Mouse (Mus musculus): ENCODE data around the gene Poldip3. TPM values are rescaled to one million over a fixed set of nuclear protein-coding genes. Genes with fewer than 3 reads are reported as not detected.

Gene Poldip3
- polyA plus RNA-seq, 1 experiment from 2014 or later, result 163 TPM

DNA sequence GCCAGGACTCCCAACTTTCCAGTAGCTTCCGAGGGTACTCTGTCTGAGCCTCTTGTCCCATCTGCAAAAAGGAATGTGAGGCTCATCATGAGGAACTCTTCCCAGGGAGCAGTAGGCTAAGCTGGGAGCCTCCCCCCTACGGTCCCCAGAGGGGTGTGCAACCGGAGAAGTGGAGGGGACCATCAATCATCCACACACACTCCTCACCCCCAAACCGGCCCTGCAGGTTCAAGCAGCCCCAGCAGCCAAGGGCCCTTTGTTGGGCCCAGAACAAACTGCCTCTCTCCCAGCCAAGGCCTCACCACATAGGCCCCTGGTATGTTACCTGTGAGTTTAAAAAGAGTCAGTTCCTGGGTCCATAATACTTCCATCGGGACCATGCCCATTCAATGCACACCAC lies 17.9 kb upstream of the Poldip3 start:
- no peaks in the 10 kb centered on the region for H3K9me3 ChIP-seq (ENCODE audit: control insufficient read depth, low read length)
- H3K4me1 ChIP-seq (replicated peaks; ENCODE audit: control insufficient read depth, insufficient read depth, low read length), result 0 out of 2 replicates have a peak, but pooled peaks cover 4% of the 10 kb centered on the region
- no peaks in the 10 kb centered on the region for H3K27me3 ChIP-seq (ENCODE audit: control insufficient read depth, insufficient read depth, low read length)
- H3K4me3 ChIP-seq (ENCODE audit: low read depth, low read length), result no peak overlapping the region
- H3K36me3 ChIP-seq (ENCODE audit: control insufficient read depth, insufficient read depth, low read length), result no peaks in the 10 kb centered on the region
- no peak overlapping the region for H3K27ac ChIP-seq (ENCODE audit: low read depth, low read length)
- no peak overlapping the region for H3K4me2 ChIP-seq (replicated peaks; ENCODE audit: low read depth, low read length)
- ATAC-seq (ENCODE audit: low FRiP score), result no peak
- 71% methylated on average over 5 of the region's 5 CpGs for WGBS
- DNase-seq (ENCODE audit: low spot score), result no peak
- H3K9ac ChIP-seq (ENCODE audit: low read depth, low read length), result no peak overlapping the region

DNA sequence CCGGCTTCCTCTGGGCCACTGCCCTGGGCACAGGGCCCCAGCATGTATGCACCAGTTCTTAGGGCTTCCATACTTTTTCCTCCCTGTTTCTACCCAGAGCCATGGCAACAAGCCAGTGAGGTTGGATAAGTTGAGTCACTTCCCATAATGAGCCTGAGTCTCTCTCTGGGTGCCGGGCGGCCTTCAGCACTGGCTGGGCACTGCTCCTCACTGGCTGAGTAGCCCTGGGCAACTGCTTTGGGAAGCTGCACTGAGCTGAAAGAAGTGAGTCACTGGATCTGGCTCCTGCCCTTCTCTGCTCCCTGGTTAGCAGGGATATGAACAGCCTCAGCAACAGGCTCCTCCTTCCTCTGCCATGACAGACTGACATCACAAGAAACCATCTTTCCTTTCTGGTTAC lies 17.5 kb upstream of the Poldip3 start:
- Histone ChIP-seq H3K27me3 (ENCODE audit: control insufficient read depth, insufficient read depth, low read length) (no peaks in the 10 kb centered on the region), H3K4me3 (ENCODE audit: low read depth, low read length) (no peak overlapping the region), H3K4me2 (replicated peaks; ENCODE audit: low read depth, low read length) (no peak overlapping the region), H3K27ac (ENCODE audit: low read depth, low read length) (no peak overlapping the region), H3K36me3 (ENCODE audit: control insufficient read depth, insufficient read depth, low read length) (no peaks in the 10 kb centered on the region), H3K4me1 (replicated peaks; ENCODE audit: control insufficient read depth, insufficient read depth, low read length) (0 out of 2 replicates have a peak, but pooled peaks cover 4% of the 10 kb centered on the region), H3K9ac (ENCODE audit: low read depth, low read length) (no peak overlapping the region), H3K9me3 (ENCODE audit: control insufficient read depth, low read length) (no peaks in the 10 kb centered on the region)
- ATAC-seq (ENCODE audit: low FRiP score) (no peak), DNase-seq (ENCODE audit: low spot score) (no peak)
- WGBS, result 81% methylated on average over 3 of the region's 3 CpGs

DNA sequence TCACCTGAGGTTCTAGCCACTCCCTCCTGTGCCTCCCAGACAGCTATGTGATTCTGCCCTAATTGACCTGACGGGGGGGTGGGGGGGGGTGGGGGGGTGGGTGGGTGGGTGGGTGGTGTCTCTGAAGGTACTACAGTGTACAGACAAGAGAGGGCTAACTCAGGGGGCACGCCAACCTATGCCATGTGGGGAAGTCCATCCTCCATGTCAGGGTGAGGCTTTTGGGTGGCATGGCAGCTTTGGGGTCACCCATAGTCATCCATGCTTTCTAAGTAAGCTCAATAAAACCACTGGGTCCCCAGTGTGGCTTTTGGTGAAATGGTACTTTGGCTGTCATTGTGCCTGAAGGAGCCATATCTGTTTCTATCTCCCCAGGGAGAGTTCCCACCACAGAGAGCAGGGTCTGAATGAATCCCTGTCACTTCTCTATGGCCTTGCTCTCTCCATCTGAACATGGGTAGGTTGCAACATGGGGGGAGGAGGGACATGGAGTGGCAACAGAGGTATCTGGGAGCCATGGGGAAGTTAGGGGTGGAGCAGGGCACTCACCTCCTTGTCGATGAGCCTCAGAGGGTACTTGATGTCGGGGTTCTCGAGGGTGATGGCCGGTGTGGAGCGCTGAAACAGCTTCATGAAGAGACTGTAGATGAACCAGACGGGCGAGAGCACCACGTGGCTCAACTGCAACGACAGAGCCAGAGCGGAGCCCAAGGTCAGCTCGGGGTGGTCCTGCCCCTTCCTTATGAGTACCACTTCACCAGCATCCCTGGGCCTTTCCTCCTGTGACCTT lies 16.5 kb upstream of the Poldip3 start:
- H3K27ac ChIP-seq (ENCODE audit: low read depth, low read length), result no peak overlapping the region
- no peak overlapping the region for H3K9ac ChIP-seq (ENCODE audit: low read depth, low read length)
- no peaks in the 10 kb centered on the region for H3K9me3 ChIP-seq (ENCODE audit: control insufficient read depth, low read length)
- no peak overlapping the region for H3K4me3 ChIP-seq (ENCODE audit: low read depth, low read length)
- no peak for ATAC-seq (ENCODE audit: low FRiP score)
- DNase-seq (ENCODE audit: low spot score), result no peak
- H3K4me2 ChIP-seq (replicated peaks; ENCODE audit: low read depth, low read length), result no peak overlapping the region
- 95% methylated on average over 12 of the region's 13 CpGs for WGBS
- no peaks in the 10 kb centered on the region for H3K36me3 ChIP-seq (ENCODE audit: control insufficient read depth, insufficient read depth, low read length)
- H3K4me1 ChIP-seq (replicated peaks; ENCODE audit: control insufficient read depth, insufficient read depth, low read length), result 0 out of 2 replicates have a peak, but pooled peaks cover 2% of the 10 kb centered on the region
- no peaks in the 10 kb centered on the region for H3K27me3 ChIP-seq (ENCODE audit: control insufficient read depth, insufficient read depth, low read length)

DNA sequence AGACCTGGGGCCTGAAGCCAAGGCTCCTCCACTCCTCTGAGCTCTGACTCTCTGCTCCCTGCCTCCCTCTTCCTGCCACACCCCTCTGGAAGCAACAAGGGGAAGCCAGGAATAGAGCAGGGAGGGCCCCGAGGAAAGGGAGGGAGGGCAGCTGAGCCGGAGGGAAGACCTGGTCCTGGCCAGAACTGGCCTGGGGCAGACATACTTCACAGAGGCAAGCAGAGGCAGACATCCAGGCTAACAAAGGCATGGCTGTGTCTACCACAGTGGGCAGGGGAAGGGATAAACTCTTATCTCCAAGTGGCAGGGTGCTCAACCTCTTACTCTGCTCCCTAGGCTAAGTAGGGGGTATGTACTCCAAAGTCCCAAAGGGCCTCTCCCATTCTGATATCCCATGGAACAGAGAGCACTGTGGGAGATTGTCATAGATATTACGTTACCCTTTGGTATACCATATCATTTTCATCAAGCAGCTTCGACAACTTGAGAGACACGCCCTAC lies 15.8 kb upstream of the Poldip3 start:
- no peaks in the 10 kb centered on the region for H3K9me3 ChIP-seq (ENCODE audit: control insufficient read depth, low read length)
- no peak overlapping the region for H3K4me3 ChIP-seq (ENCODE audit: low read depth, low read length)
- H3K4me1 ChIP-seq (replicated peaks; ENCODE audit: control insufficient read depth, insufficient read depth, low read length), result 0 out of 2 replicates have a peak, but pooled peaks cover 2% of the 10 kb centered on the region
- DNase-seq (ENCODE audit: low spot score) (no peak), ATAC-seq (ENCODE audit: low FRiP score) (no peak)
- no peak overlapping the region for H3K4me2 ChIP-seq (replicated peaks; ENCODE audit: low read depth, low read length)
- no peak overlapping the region for H3K27ac ChIP-seq (ENCODE audit: low read depth, low read length)
- H3K36me3 ChIP-seq (ENCODE audit: control insufficient read depth, insufficient read depth, low read length), result no peaks in the 10 kb centered on the region
- 77% methylated on average over 5 of the region's 5 CpGs for WGBS
- no peak overlapping the region for H3K9ac ChIP-seq (ENCODE audit: low read depth, low read length)
- H3K27me3 ChIP-seq (ENCODE audit: control insufficient read depth, insufficient read depth, low read length), result no peaks in the 10 kb centered on the region

DNA sequence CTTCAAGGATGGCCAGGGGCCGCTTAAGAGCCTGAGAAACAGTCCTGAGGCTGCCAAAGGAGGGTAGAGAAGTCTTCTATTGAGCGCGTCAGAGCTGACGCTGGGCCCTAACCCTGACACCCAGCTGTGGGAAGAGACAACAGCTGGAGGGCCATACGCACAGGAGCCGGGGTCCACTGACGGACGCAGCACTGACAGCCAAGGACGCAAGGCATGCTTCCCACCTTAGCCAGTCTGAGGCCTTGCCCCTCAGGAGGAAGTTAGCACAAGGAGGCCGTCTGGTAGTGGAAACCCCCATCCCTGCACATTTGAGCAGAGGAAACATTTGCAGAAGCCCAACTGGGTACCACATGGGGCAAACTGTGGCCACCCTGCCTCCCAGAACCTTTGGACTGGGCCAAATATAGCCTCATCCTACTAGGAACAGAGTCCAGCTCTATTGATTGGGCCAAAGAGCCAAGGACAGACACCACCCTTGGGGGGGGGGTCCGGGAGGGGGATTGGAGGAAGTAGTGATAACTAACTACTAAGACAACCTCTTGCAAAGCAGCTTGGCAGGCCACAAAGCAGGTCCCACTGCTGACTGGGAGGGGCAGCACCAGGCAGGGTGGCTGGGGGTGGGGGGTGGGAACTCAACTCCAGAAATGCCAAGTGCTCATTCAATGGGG lies 13.8 kb upstream of the Poldip3 start:
- Histone ChIP-seq H3K9ac (ENCODE audit: low read depth, low read length) (no peak overlapping the region), H3K4me2 (replicated peaks; ENCODE audit: low read depth, low read length) (no peak overlapping the region), H3K4me1 (replicated peaks; ENCODE audit: control insufficient read depth, insufficient read depth, low read length) (0 out of 2 replicates have a peak, but pooled peaks cover 2% of the 10 kb centered on the region), H3K4me3 (ENCODE audit: low read depth, low read length) (no peak overlapping the region), H3K27me3 (ENCODE audit: control insufficient read depth, insufficient read depth, low read length) (no peaks in the 10 kb centered on the region), H3K36me3 (ENCODE audit: control insufficient read depth, insufficient read depth, low read length) (0 out of 2 replicates have a peak, but pooled peaks cover 6% of the 10 kb centered on the region), H3K9me3 (ENCODE audit: control insufficient read depth, low read length) (no peaks in the 10 kb centered on the region), H3K27ac (ENCODE audit: low read depth, low read length) (no peak overlapping the region)
- WGBS, result 89% methylated on average over 11 of the region's 11 CpGs
- DNase-seq (ENCODE audit: low spot score) (no peak), ATAC-seq (ENCODE audit: low FRiP score) (no peak)

DNA sequence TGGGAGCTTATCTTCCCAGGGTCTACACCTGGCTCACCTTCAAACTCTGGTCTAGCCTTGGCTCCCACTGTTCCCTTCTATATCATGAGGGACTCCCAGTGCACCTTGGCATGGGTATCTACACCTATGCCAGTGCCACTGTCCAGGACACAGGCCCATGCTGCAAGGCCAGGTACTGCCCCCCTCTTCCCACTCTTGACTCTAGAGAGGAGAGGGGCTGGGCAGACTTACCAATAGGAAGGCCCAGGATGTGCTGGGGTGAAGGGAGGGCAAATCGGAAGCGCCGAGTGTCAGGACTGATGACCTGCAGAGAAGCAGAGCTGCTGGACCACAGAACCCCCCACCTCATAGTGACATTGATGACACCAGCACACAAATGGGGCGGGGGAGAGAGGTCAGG lies 12.8 kb upstream of the Poldip3 start:
- no peak overlapping the region for H3K27ac ChIP-seq (ENCODE audit: low read depth, low read length)
- 0 out of 2 replicates have a peak, but pooled peaks cover 2% of the 10 kb centered on the region for H3K4me1 ChIP-seq (replicated peaks; ENCODE audit: control insufficient read depth, insufficient read depth, low read length)
- ATAC-seq (ENCODE audit: low FRiP score), result no peak
- no peaks in the 10 kb centered on the region for H3K27me3 ChIP-seq (ENCODE audit: control insufficient read depth, insufficient read depth, low read length)
- no peaks in the 10 kb centered on the region for H3K9me3 ChIP-seq (ENCODE audit: control insufficient read depth, low read length)
- WGBS, result 89% methylated on average over 4 of the region's 4 CpGs
- DNase-seq (ENCODE audit: low spot score), result no peak
- H3K4me2 ChIP-seq (replicated peaks; ENCODE audit: low read depth, low read length), result no peak overlapping the region
- 0 out of 2 replicates have a peak, but pooled peaks cover 9% of the 10 kb centered on the region for H3K36me3 ChIP-seq (ENCODE audit: control insufficient read depth, insufficient read depth, low read length)
- no peak overlapping the region for H3K4me3 ChIP-seq (ENCODE audit: low read depth, low read length)
- no peak overlapping the region for H3K9ac ChIP-seq (ENCODE audit: low read depth, low read length)

DNA sequence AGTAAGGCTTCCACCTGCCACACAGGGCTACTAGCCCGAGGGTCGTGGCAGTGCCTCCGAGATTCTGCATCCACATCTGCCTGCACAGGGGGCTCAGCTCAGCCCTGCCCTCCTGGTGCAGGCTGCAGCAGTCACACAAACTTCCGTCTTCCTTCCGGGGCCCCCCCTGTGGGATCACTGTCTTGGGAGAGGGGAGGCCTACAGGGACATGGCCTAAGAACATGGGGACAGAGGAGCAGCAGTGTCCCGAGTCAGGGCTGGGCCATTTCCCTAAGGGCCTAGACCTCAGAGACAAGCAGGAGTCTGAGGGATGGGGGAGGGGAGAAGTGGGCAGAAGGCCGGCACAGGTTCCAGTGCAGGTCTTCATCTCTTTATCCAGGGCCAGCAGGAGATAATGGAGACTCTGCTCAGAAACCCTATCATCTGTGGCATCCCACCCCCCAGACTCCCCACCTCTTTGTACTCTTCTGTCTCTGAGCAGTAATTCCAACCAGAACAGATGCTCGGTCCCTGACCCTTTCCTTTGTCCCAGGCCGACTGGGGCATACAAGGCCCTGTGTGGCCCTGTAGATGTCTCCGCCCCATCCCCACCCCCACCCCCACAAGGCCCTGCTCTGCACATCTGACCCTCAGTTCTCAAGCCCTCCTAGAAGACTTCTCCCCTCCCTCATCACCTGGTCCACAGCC lies 12.0 kb upstream of the Poldip3 start:
- peak; percentile 68 for ATAC-seq (ENCODE audit: low FRiP score)
- WGBS, result 25% methylated on average over 10 of the region's 10 CpGs
- no peaks in the 10 kb centered on the region for H3K27me3 ChIP-seq (ENCODE audit: control insufficient read depth, insufficient read depth, low read length)
- H3K36me3 ChIP-seq (ENCODE audit: control insufficient read depth, insufficient read depth, low read length), result 0 out of 2 replicates have a peak, but pooled peaks cover 9% of the 10 kb centered on the region
- peak; percentile 33 for DNase-seq (ENCODE audit: low spot score)
- no peak overlapping the region; the same call in 1 of the 2 replicates for H3K9ac ChIP-seq (ENCODE audit: low read depth, low read length)
- H3K4me3 ChIP-seq (ENCODE audit: low read depth, low read length), result no peak overlapping the region
- H3K27ac ChIP-seq (ENCODE audit: low read depth, low read length), result peak overlapping the region; percentile 2; the same call in 1 of the 2 replicates
- H3K4me2 ChIP-seq (replicated peaks; ENCODE audit: low read depth, low read length), result no peak overlapping the region
- H3K4me1 ChIP-seq (replicated peaks; ENCODE audit: control insufficient read depth, insufficient read depth, low read length), result 0 out of 2 replicates have a peak, but pooled peaks cover 2% of the 10 kb centered on the region
- H3K9me3 ChIP-seq (ENCODE audit: control insufficient read depth, low read length), result no peaks in the 10 kb centered on the region

DNA sequence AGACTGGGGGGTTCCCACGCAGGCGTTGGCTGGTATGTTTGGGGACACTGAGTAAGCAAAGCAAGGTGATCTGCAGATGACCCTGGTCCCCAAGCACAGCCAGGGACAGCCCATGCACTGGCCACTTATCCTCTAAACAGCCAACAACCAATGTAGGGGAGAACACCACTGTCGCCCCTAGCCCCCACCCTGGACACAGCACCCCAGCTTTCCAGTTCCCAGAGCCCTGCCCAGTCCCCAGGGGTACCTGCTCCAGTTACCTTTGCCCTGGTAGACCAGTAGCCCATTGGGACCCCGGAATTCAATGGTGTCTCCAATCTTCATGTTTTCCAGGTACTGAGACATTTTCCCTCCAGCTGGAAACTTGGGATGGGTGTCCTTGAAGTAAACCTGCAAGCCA lies 11.4 kb upstream of the Poldip3 start:
- Histone ChIP-seq H3K27ac (ENCODE audit: low read depth, low read length) (no peak overlapping the region), H3K27me3 (ENCODE audit: control insufficient read depth, insufficient read depth, low read length) (no peaks in the 10 kb centered on the region), H3K9me3 (ENCODE audit: control insufficient read depth, low read length) (no peaks in the 10 kb centered on the region), H3K4me2 (replicated peaks; ENCODE audit: low read depth, low read length) (no peak overlapping the region), H3K9ac (ENCODE audit: low read depth, low read length) (no peak overlapping the region), H3K4me1 (replicated peaks; ENCODE audit: control insufficient read depth, insufficient read depth, low read length) (0 out of 2 replicates have a peak, but pooled peaks cover 2% of the 10 kb centered on the region), H3K36me3 (ENCODE audit: control insufficient read depth, insufficient read depth, low read length) (0 out of 2 replicates have a peak, but pooled peaks cover 9% of the 10 kb centered on the region), H3K4me3 (ENCODE audit: low read depth, low read length) (no peak overlapping the region)
- no peak for DNase-seq (ENCODE audit: low spot score)
- no peak for ATAC-seq (ENCODE audit: low FRiP score)
- 91% methylated on average over 4 of the region's 4 CpGs for WGBS
